Mouse (Mus musculus): Measurements from ENCODE around the gene Aknad1. TPM values are rescaled to one million over a fixed set of nuclear protein-coding genes. Genes with fewer than 3 reads are reported as not detected.

Gene Aknad1
- polyA plus RNA-seq, 1 experiment: not detected

DNA sequence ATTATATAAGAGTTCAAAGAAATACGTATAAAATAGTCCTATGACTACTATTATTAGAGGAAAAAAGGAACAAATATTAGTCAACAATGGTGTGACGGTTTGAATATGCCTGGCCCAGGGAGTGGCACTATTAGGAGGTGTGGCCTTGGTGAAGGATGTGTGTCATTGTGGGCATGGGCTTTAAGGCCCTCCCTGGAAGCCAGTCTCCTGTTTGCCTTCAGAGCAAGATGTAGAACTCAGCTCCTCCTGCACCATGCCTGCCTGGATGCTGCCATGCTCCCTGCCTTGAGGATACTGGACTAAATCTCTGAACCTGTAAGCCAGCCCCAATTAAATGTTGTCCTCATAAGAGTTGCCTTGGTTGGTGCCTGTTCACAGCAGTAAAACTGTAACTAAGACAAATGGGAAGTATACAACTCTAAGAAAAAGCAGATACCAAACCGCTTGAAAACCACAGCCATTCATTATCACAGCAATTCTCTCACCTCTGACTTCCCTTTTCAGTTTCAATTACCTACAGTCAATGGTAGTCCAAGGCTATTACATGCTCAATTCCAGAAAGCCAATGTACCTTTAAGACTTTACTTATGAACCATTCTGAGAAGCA, 21.5 kb upstream of the Aknad1 start:
- H3K4me3 ChIP-seq (ENCODE audit: insufficient read depth, low read length): no peak overlapping the region
- TF ChIP-seq POLR2A (IDR thresholded peaks at IDR 0.05; ENCODE audit: borderline replicate concordance, low read depth, low read length) (no peak), CTCF (IDR thresholded peaks at IDR 0.05; ENCODE audit: low read depth, low read length) (no peak)
- H3K4me1 ChIP-seq (ENCODE audit: control insufficient read depth, insufficient read depth, low read length): peaks cover 41% of the 10 kb centered on the region
- no peak overlapping the region for H3K27ac ChIP-seq (ENCODE audit: insufficient read depth, low read depth, low read length)

GRCm38 (mm10) chr3:108719357-108719756, 20.1 kb upstream of the Aknad1 start:
- Histone ChIP-seq H3K4me1 (ENCODE audit: control insufficient read depth, insufficient read depth, low read length) (peaks cover 36% of the 10 kb centered on the region), H3K27ac (ENCODE audit: insufficient read depth, low read depth, low read length) (no peak overlapping the region), H3K4me3 (ENCODE audit: insufficient read depth, low read length) (no peak overlapping the region)
- TF ChIP-seq POLR2A (IDR thresholded peaks at IDR 0.05; ENCODE audit: borderline replicate concordance, low read depth, low read length) (no peak), CTCF (IDR thresholded peaks at IDR 0.05; ENCODE audit: low read depth, low read length) (no peak)

GRCm38 (mm10) chr3:108719761-108720160, 19.7 kb upstream of the Aknad1 start:
- Histone ChIP-seq H3K27ac (ENCODE audit: insufficient read depth, low read depth, low read length) (no peak overlapping the region), H3K4me3 (ENCODE audit: insufficient read depth, low read length) (no peak overlapping the region), H3K4me1 (ENCODE audit: control insufficient read depth, insufficient read depth, low read length) (peaks cover 35% of the 10 kb centered on the region)
- TF ChIP-seq CTCF (IDR thresholded peaks at IDR 0.05; ENCODE audit: low read depth, low read length): no peak
- TF ChIP-seq POLR2A (IDR thresholded peaks at IDR 0.05; ENCODE audit: borderline replicate concordance, low read depth, low read length): no peak

DNA sequence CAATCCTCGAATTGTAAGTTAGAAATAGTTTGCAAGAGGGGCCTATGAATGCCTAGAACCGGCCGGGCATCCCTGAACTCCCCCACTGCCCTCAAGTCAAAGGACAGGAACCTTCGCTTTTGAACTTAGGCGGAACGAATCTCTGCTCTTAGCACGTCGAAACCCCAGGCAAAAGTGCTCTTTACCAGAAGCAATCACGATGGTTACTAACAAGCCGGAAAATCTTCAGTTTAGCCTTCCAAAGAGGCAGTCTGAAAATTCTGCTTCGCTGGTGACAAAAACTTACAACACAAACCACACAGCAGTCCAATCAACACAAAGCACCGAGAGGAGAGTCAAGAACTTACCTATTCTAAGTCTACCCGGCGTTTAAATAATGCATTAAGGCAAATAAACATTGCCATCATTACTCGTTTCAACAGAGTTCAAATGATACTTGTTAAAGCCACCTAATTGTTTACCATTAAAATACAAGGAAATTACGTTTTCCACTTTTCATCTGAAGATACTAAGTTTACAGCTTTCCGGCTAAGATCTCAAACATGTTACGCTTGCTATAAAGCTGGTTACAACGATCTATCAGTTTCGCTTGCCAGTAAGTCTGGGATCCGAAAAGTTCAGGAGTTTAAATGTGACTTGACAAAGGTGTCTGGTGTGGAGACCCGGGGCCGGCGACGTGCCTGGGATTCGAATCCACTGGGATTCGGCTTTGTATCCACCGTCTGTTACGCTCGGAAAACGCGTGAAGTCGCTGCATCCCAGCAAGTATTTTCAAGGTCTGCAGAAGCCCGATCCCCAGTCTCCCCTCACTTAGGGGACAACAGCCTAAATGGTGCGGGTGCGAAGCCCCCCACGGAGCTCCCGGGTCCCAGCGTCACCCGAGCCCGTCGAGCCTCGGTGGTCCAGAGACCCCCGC, 18.1 kb upstream of the Aknad1 start:
- Histone ChIP-seq H3K4me3 (ENCODE audit: insufficient read depth, low read length) (peak overlapping the region; percentile 63), H3K4me1 (ENCODE audit: control insufficient read depth, insufficient read depth, low read length) (peaks cover 25% of the 10 kb centered on the region), H3K27ac (ENCODE audit: insufficient read depth, low read depth, low read length) (no peak overlapping the region)
- TF ChIP-seq CTCF (IDR thresholded peaks at IDR 0.05; ENCODE audit: low read depth, low read length) (no peak), POLR2A (IDR thresholded peaks at IDR 0.05; ENCODE audit: borderline replicate concordance, low read depth, low read length) (no peak)

- Histone ChIP-seq H3K27ac (ENCODE audit: insufficient read depth, low read depth, low read length) (no peak within 1 kb of the TSS), H3K4me1 (ENCODE audit: control insufficient read depth, insufficient read depth, low read length) (peaks cover 30% of the 10 kb centered on the region), H3K4me3 (ENCODE audit: insufficient read depth, low read length) (peak within 1 kb of the TSS; percentile 63)
- TF ChIP-seq CTCF (IDR thresholded peaks at IDR 0.05; ENCODE audit: low read depth, low read length) (no peak), POLR2A (IDR thresholded peaks at IDR 0.05; ENCODE audit: borderline replicate concordance, low read depth, low read length) (no peak)
These were observed 17.2 kb upstream of the Aknad1 start, which contains the start of gene Gpsm2 for GRCm38 (mm10) chr3:108722036-108722872. Gene Gpsm2, minus strand, starts transcription at chr3:108722309.

DNA sequence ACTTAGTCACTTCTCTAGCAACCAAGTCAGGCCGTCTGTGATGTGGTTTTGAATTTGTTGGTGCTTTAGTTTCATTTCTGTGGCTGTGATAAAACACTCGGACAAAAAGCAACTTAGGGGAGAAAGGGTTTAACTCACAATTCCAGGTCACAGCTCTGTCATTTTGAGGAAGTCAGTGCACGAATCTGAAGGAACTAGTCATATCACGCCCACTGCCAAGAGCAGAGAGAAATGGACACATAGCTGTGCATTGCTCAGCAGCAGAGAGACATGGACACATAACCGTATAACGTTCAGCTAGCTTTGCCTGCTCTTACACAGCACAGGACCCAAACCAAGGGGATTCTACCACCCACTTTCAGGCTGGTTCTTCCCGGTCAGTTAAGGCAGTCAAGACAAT, 13.0 kb upstream of the Aknad1 start:
- Histone ChIP-seq H3K4me3 (ENCODE audit: insufficient read depth, low read length) (no peak overlapping the region), H3K4me1 (ENCODE audit: control insufficient read depth, insufficient read depth, low read length) (peaks cover 12% of the 10 kb centered on the region), H3K27ac (ENCODE audit: insufficient read depth, low read depth, low read length) (no peak overlapping the region)
- TF ChIP-seq CTCF (IDR thresholded peaks at IDR 0.05; ENCODE audit: low read depth, low read length): no peak
- no peak for TF ChIP-seq POLR2A (IDR thresholded peaks at IDR 0.05; ENCODE audit: borderline replicate concordance, low read depth, low read length)

- peaks cover 11% of the 10 kb centered on the region for H3K4me1 ChIP-seq (ENCODE audit: control insufficient read depth, insufficient read depth, low read length)
- TF ChIP-seq CTCF (IDR thresholded peaks at IDR 0.05; ENCODE audit: low read depth, low read length) (no peak), POLR2A (IDR thresholded peaks at IDR 0.05; ENCODE audit: borderline replicate concordance, low read depth, low read length) (no peak)
- H3K27ac ChIP-seq (ENCODE audit: insufficient read depth, low read depth, low read length): no peak overlapping the region
- H3K4me3 ChIP-seq (ENCODE audit: insufficient read depth, low read length): no peak overlapping the region
These were observed 12.1 kb upstream of the Aknad1 start for GRCm38 (mm10) chr3:108727344-108727743.

DNA sequence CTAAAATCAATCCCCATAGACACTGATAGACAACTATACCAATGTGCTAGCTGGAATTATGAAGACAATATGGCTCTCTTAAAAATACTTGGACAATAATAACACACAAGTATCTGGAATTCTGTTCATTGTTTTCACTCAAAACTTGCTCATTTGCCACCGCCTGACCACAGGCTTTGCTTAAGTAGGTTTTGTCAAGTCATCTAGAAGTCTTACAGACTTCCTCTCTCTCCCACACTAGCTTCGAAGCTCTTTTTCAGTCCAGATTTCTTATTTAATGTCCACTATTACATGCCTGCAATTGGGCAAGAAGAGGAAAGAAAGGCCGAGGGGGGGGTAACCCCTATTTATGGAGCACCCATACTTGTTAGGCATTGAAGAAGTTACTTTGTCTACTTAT, 11.7 kb upstream of the Aknad1 start:
- TF ChIP-seq POLR2A (IDR thresholded peaks at IDR 0.05; ENCODE audit: borderline replicate concordance, low read depth, low read length) (no peak), CTCF (IDR thresholded peaks at IDR 0.05; ENCODE audit: low read depth, low read length) (no peak)
- H3K4me3 ChIP-seq (ENCODE audit: insufficient read depth, low read length): no peak overlapping the region
- H3K4me1 ChIP-seq (ENCODE audit: control insufficient read depth, insufficient read depth, low read length): peaks cover 9% of the 10 kb centered on the region
- no peak overlapping the region for H3K27ac ChIP-seq (ENCODE audit: insufficient read depth, low read depth, low read length)

DNA sequence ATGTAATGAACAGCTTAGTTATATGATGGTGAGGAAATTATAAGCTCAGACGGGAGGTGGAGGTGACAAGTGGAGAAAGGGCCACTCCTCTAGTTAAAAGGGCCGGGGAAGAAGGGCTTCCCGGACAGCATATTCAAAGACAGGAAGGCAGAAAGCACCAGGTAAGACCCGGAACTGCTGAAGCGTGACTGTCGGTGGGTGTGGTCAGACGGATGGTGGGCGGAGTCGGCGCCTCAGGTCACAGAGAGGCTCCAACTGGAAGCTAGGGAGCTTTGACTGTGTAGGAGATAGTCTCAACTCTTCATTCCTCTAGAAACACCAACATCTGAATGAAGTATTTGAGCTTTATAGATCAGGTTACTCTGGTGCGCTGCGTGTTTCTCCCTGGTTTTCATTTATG, 9.1 kb upstream of the Aknad1 start:
- TF ChIP-seq CTCF (IDR thresholded peaks at IDR 0.05; ENCODE audit: low read depth, low read length): no peak
- no peak for TF ChIP-seq POLR2A (IDR thresholded peaks at IDR 0.05; ENCODE audit: borderline replicate concordance, low read depth, low read length)
- peaks cover 9% of the 10 kb centered on the region for H3K4me1 ChIP-seq (ENCODE audit: control insufficient read depth, insufficient read depth, low read length)
- H3K27ac ChIP-seq (ENCODE audit: insufficient read depth, low read depth, low read length): no peak overlapping the region
- no peak overlapping the region for H3K4me3 ChIP-seq (ENCODE audit: insufficient read depth, low read length)

Measured in bone marrow macrophage, adult 2 months (primary cell).